Mouse (Mus musculus) olfactory bulb, adult 2 months (tissue): Measurements from ENCODE around the gene Spib.

Experiments
- CTCF ChIP-seq: fragments of 200-500 bp; IDR thresholded peaks from 2 replicates; pipeline ENCODE4 v1.5.1; 2012; ENCODE audit warnings: low read depth, mild to moderate bottlenecking, low read length, moderate library complexity; ENCODE audit not compliant: insufficient read depth
- POLR2A ChIP-seq: fragments of 200-500 bp; IDR thresholded peaks from 2 replicates; pipeline ENCODE4 v1.6.1; 2012; ENCODE audit warnings: mild to moderate bottlenecking, low read depth, low read length, moderate library complexity; ENCODE audit not compliant: insufficient read depth

- TF ChIP-seq CTCF: no peak
- TF ChIP-seq POLR2A: no peak
Observed at GRCm38 (mm10) chr7:44484109-44484508, 47.8 kb downstream of the Spib start.
